Mouse (Mus musculus) brain, embryonic 14.5 days (tissue): ENCODE measurements around the gene Nceh1. TPM values are rescaled to one million over a fixed set of nuclear protein-coding genes. Genes with fewer than 3 reads are reported as not detected.

ENCODE experiments used
- DNase-seq: peaks from one replicate; pipeline ENCODE4 v3.0.0-alpha.2; 2011; ENCODE audit warnings: low read depth
- CTCF ChIP-seq: fragments of 200-500 bp; IDR thresholded peaks from 2 replicates; pipeline ENCODE4 v1.5.1; 2012; ENCODE audit warnings: inconsistent platforms, mild to moderate bottlenecking, moderate library complexity, borderline replicate concordance; ENCODE audit not compliant: insufficient read depth, insufficient read length; ENCODE audit errors: extremely low read depth
- POLR2A ChIP-seq: fragments of 200-500 bp; IDR thresholded peaks from 2 replicates; pipeline ENCODE4 v1.6.1; 2012; ENCODE audit warnings: mild to moderate bottlenecking, inconsistent platforms, borderline replicate concordance; ENCODE audit not compliant: poor library complexity, insufficient read depth, insufficient read length, severe bottlenecking; ENCODE audit errors: extremely low read depth
- polyA plus RNA-seq: library from polyadenylated mRNA; depleted of rRNA; stranded (reverse); fragments of >200 nt; gene quantifications from 2 replicates; pipeline ENCODE4 v1.2.3, GENCODE M21; 2012; rRNA removed

Nceh1 gene
- polyA plus RNA-seq, 1 experiment: 5.4 TPM

DNA sequence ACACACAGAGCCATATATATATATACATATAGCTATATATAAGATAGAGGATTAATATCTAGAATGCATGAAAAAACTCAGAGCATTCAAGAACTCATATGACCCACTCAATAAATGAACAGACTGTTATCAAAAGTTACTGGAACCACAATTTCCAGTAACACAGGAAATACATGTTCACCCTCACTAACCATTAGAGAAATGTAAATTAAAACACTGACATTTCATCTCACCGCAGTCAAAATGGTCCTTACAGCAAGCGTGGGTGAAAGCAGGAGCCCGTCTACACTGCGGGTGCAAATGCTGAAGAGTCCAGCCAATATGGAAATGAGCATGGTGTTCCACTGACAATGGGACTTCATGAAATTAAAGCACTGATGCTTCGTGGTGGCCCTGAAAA, 147.9 kb downstream of the Nceh1 start:
- TF ChIP-seq CTCF (no peak), POLR2A (no peak)
- no peak for DNase-seq

Other genes starting within 250 kb of the Nceh1 start
- 11.6 and 17.9 TPM in 2 replicates for gene Ect2, start 29.1 kb upstream of the Nceh1 start, polyA plus RNA-seq
- gene Tnfsf10, start 134.1 kb downstream of the Nceh1 start, polyA plus RNA-seq: 0.09 and 0.12 TPM in 2 replicates
- gene Ghsr, start 188.4 kb downstream of the Nceh1 start, polyA plus RNA-seq: 0.10 and 0.30 TPM in 2 replicates